Mouse (Mus musculus): Measurements from ENCODE around the gene Tnfrsf21. TPM values are rescaled to one million over a fixed set of nuclear protein-coding genes. Genes with fewer than 3 reads are reported as not detected.

The Tnfrsf21 gene
- polyA plus RNA-seq, 1 experiment from 2014 or later, result 24.9 TPM

GRCm38 (mm10) chr17:43114086-43114581 is 97.8 kb downstream of the Tnfrsf21 start:
- Histone ChIP-seq H3K4me3 (no peak overlapping the region), H3K27ac (no peak overlapping the region), H3K36me3 (no peaks in the 10 kb centered on the region), H3K9me3 (no peaks in the 10 kb centered on the region), H3K9ac (no peak overlapping the region), H3K4me2 (no peak overlapping the region), H3K27me3 (no peaks in the 10 kb centered on the region), H3K4me1 (no peaks in the 10 kb centered on the region)
- 74% methylated on average over 8 of the region's 8 CpGs for WGBS
- ATAC-seq (ENCODE audit: insufficient number of reproducible peaks, insufficient read depth, low FRiP score, low TSS enrichment, low read depth), result no peak

- no peak overlapping the region for H3K9ac ChIP-seq
- WGBS, result 91% methylated on average over 6 of the region's 6 CpGs
- H3K36me3 ChIP-seq, result no peaks in the 10 kb centered on the region
- H3K4me1 ChIP-seq, result no peaks in the 10 kb centered on the region
- H3K4me2 ChIP-seq, result no peak overlapping the region
- H3K9me3 ChIP-seq, result no peaks in the 10 kb centered on the region
- no peak for ATAC-seq (ENCODE audit: insufficient number of reproducible peaks, insufficient read depth, low FRiP score, low TSS enrichment, low read depth)
- no peaks in the 10 kb centered on the region for H3K27me3 ChIP-seq
- H3K27ac ChIP-seq, result no peak overlapping the region
- no peak overlapping the region for H3K4me3 ChIP-seq
Measured at GRCm38 (mm10) chr17:43114926-43115325, 98.6 kb downstream of the Tnfrsf21 start.

- Histone ChIP-seq H3K9me3 (no peaks in the 10 kb centered on the region), H3K9ac (no peak overlapping the region), H3K27ac (no peak overlapping the region), H3K4me1 (no peaks in the 10 kb centered on the region), H3K36me3 (no peaks in the 10 kb centered on the region), H3K27me3 (no peaks in the 10 kb centered on the region), H3K4me3 (no peak overlapping the region), H3K4me2 (no peak overlapping the region)
- 77% methylated on average over 10 of the region's 10 CpGs for WGBS
- no peak for ATAC-seq (ENCODE audit: insufficient number of reproducible peaks, insufficient read depth, low FRiP score, low TSS enrichment, low read depth)
Measured at GRCm38 (mm10) chr17:43116748-43117147, 100.4 kb downstream of the Tnfrsf21 start.

- H3K4me3 ChIP-seq, result no peak overlapping the region
- no peaks in the 10 kb centered on the region for H3K27me3 ChIP-seq
- no peak overlapping the region for H3K4me2 ChIP-seq
- ATAC-seq (ENCODE audit: insufficient number of reproducible peaks, insufficient read depth, low FRiP score, low TSS enrichment, low read depth), result no peak
- H3K27ac ChIP-seq, result no peak overlapping the region
- no peaks in the 10 kb centered on the region for H3K36me3 ChIP-seq
- no peaks in the 10 kb centered on the region for H3K9me3 ChIP-seq
- 72% methylated on average over 12 of the region's 12 CpGs for WGBS
- H3K9ac ChIP-seq, result no peak overlapping the region
- no peaks in the 10 kb centered on the region for H3K4me1 ChIP-seq
Measured at GRCm38 (mm10) chr17:43119446-43119845, 103.1 kb downstream of the Tnfrsf21 start.

- 85% methylated on average over 2 of the region's 2 CpGs for WGBS
- H3K4me2 ChIP-seq, result no peak overlapping the region
- H3K9me3 ChIP-seq, result no peaks in the 10 kb centered on the region
- no peak overlapping the region for H3K9ac ChIP-seq
- no peak overlapping the region for H3K27ac ChIP-seq
- H3K4me3 ChIP-seq, result no peak overlapping the region
- no peak for ATAC-seq (ENCODE audit: insufficient number of reproducible peaks, insufficient read depth, low FRiP score, low TSS enrichment, low read depth)
- no peaks in the 10 kb centered on the region for H3K27me3 ChIP-seq
- no peaks in the 10 kb centered on the region for H3K4me1 ChIP-seq
- no peaks in the 10 kb centered on the region for H3K36me3 ChIP-seq
Measured at GRCm38 (mm10) chr17:43121096-43121495, 104.7 kb downstream of the Tnfrsf21 start.

GRCm38 (mm10) chr17:43128305-43128704 is 112.0 kb downstream of the Tnfrsf21 start:
- no peak for ATAC-seq (ENCODE audit: insufficient number of reproducible peaks, insufficient read depth, low FRiP score, low TSS enrichment, low read depth)
- Histone ChIP-seq H3K4me1 (no peaks in the 10 kb centered on the region), H3K36me3 (no peaks in the 10 kb centered on the region), H3K4me3 (no peak overlapping the region), H3K9me3 (no peaks in the 10 kb centered on the region), H3K4me2 (no peak overlapping the region), H3K9ac (no peak overlapping the region), H3K27me3 (no peaks in the 10 kb centered on the region), H3K27ac (no peak overlapping the region)
- WGBS, result 80% methylated on average over 3 of the region's 3 CpGs

- no peak overlapping the region for H3K27ac ChIP-seq
- H3K4me1 ChIP-seq, result no peaks in the 10 kb centered on the region
- no peaks in the 10 kb centered on the region for H3K27me3 ChIP-seq
- ATAC-seq (ENCODE audit: insufficient number of reproducible peaks, insufficient read depth, low FRiP score, low TSS enrichment, low read depth), result no peak
- no peak overlapping the region for H3K9ac ChIP-seq
- WGBS, result 89% methylated on average over 7 of the region's 7 CpGs
- H3K9me3 ChIP-seq, result no peaks in the 10 kb centered on the region
- H3K4me2 ChIP-seq, result no peak overlapping the region
- H3K4me3 ChIP-seq, result no peak overlapping the region
- H3K36me3 ChIP-seq, result no peaks in the 10 kb centered on the region
Measured at GRCm38 (mm10) chr17:43128908-43129533, 112.7 kb downstream of the Tnfrsf21 start.

GRCm38 (mm10) chr17:43130115-43130869 is 113.9 kb downstream of the Tnfrsf21 start:
- Histone ChIP-seq H3K36me3 (no peaks in the 10 kb centered on the region), H3K27me3 (no peaks in the 10 kb centered on the region), H3K27ac (no peak overlapping the region), H3K4me1 (no peaks in the 10 kb centered on the region; the same call in 1 of the 2 replicates), H3K4me3 (no peak overlapping the region), H3K4me2 (no peak overlapping the region), H3K9me3 (no peaks in the 10 kb centered on the region), H3K9ac (no peak overlapping the region)
- 84% methylated on average over 3 of the region's 3 CpGs for WGBS
- no peak for ATAC-seq (ENCODE audit: insufficient number of reproducible peaks, insufficient read depth, low FRiP score, low TSS enrichment, low read depth)

- Histone ChIP-seq H3K36me3 (no peaks in the 10 kb centered on the region), H3K9me3 (no peaks in the 10 kb centered on the region), H3K4me3 (no peak overlapping the region), H3K4me1 (no peaks in the 10 kb centered on the region; the same call in 1 of the 2 replicates), H3K9ac (no peak overlapping the region), H3K27ac (no peak overlapping the region), H3K27me3 (no peaks in the 10 kb centered on the region), H3K4me2 (no peak overlapping the region)
- no peak for ATAC-seq (ENCODE audit: insufficient number of reproducible peaks, insufficient read depth, low FRiP score, low TSS enrichment, low read depth)
Measured at GRCm38 (mm10) chr17:43130870-43131264, 114.5 kb downstream of the Tnfrsf21 start.

GRCm38 (mm10) chr17:43132477-43132876 is 116.1 kb downstream of the Tnfrsf21 start:
- no peaks in the 10 kb centered on the region for H3K27me3 ChIP-seq
- H3K36me3 ChIP-seq, result no peaks in the 10 kb centered on the region
- H3K4me3 ChIP-seq, result no peak overlapping the region
- no peaks in the 10 kb centered on the region for H3K9me3 ChIP-seq
- no peak for ATAC-seq (ENCODE audit: insufficient number of reproducible peaks, insufficient read depth, low FRiP score, low TSS enrichment, low read depth)
- H3K9ac ChIP-seq, result no peak overlapping the region
- WGBS, result 79% methylated on average over 5 of the region's 5 CpGs
- no peak overlapping the region for H3K27ac ChIP-seq
- H3K4me1 ChIP-seq, result no peaks in the 10 kb centered on the region; the same call in 1 of the 2 replicates
- H3K4me2 ChIP-seq, result no peak overlapping the region

GRCm38 (mm10) chr17:43133106-43133505 is 116.8 kb downstream of the Tnfrsf21 start:
- no peaks in the 10 kb centered on the region for H3K27me3 ChIP-seq
- H3K4me3 ChIP-seq, result no peak overlapping the region
- ATAC-seq (ENCODE audit: insufficient number of reproducible peaks, insufficient read depth, low FRiP score, low TSS enrichment, low read depth), result no peak
- no peaks in the 10 kb centered on the region; the same call in 1 of the 2 replicates for H3K4me1 ChIP-seq
- no peak overlapping the region for H3K27ac ChIP-seq
- H3K9ac ChIP-seq, result no peak overlapping the region
- H3K9me3 ChIP-seq, result no peaks in the 10 kb centered on the region
- no peaks in the 10 kb centered on the region for H3K36me3 ChIP-seq
- 75% methylated on average over 4 of the region's 4 CpGs for WGBS
- no peak overlapping the region for H3K4me2 ChIP-seq

GRCm38 (mm10) chr17:43134991-43135390 is 118.6 kb downstream of the Tnfrsf21 start:
- H3K36me3 ChIP-seq, result no peaks in the 10 kb centered on the region
- no peak overlapping the region for H3K4me2 ChIP-seq
- no peak overlapping the region for H3K27ac ChIP-seq
- H3K9me3 ChIP-seq, result no peaks in the 10 kb centered on the region
- ATAC-seq (ENCODE audit: insufficient number of reproducible peaks, insufficient read depth, low FRiP score, low TSS enrichment, low read depth), result no peak
- WGBS, result 68% methylated on average over 4 of the region's 4 CpGs
- H3K9ac ChIP-seq, result no peak overlapping the region
- no peak overlapping the region for H3K4me3 ChIP-seq
- no peaks in the 10 kb centered on the region; the same call in 1 of the 2 replicates for H3K4me1 ChIP-seq
- H3K27me3 ChIP-seq, result no peaks in the 10 kb centered on the region
